Mouse (Mus musculus): ENCODE data around the gene Lrrc26. TPM values are rescaled to one million over a fixed set of nuclear protein-coding genes. Genes with fewer than 3 reads are reported as not detected.

The Lrrc26 gene
- polyA plus RNA-seq, 1 experiment from 2014 or later = 0.30 TPM

DNA sequence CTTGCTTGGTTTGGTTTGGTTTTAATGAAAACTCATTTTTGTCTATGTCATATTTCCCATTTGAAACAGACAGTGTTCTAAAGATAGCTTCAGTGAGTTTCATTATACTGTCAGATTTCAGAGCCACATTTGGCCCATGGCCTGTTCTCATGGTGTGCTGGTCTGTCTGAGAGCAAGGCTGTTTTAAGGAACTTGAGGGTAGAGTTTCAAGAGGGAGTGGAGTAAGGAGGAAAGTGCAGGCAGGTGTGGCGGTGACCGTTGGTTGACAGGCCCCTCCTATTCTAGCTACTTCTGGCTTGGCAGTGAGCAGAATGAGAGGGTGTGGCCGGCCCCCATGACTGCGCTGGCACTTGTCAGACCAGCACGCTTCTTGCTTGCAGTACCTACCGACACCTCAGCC is 48.6 kb downstream of the Lrrc26 start:
- Histone ChIP-seq H3K4me3 (replicated peaks; ENCODE audit: low read depth, low read length) (no peak overlapping the region), H3K4me2 (ENCODE audit: low read length) (no peak overlapping the region), H3K4me1 (ENCODE audit: control insufficient read depth, insufficient read depth, low read length) (peaks cover 5% of the 10 kb centered on the region), H3K27me3 (ENCODE audit: control insufficient read depth, insufficient read depth, low read length) (no peaks in the 10 kb centered on the region), H3K9me3 (ENCODE audit: control insufficient read depth, low read length) (no peaks in the 10 kb centered on the region), H3K9ac (replicated peaks; ENCODE audit: low read length) (no peak overlapping the region), H3K36me3 (ENCODE audit: control insufficient read depth, insufficient read depth, low read length) (peaks cover 90% of the 10 kb centered on the region), H3K27ac (replicated peaks; ENCODE audit: low read depth, low read length) (no peak overlapping the region)
- DNase-seq (no peak), ATAC-seq (ENCODE audit: low FRiP score, low TSS enrichment) (no peak)
- 94% methylated on average over 6 of the region's 6 CpGs for WGBS

Other genes starting within 250 kb of the Lrrc26 start
- gene Nsmf, start 235.6 kb upstream of the Lrrc26 start, polyA plus RNA-seq (2014; fragmentation: Nextera tagmentation; extraction: Ambion mirVana) = 99.3 and 125 TPM in 2 replicates
- not detected in 2 replicates for gene Entpd8, start 209.6 kb upstream of the Lrrc26 start, polyA plus RNA-seq (2014; fragmentation: Nextera tagmentation; extraction: Ambion mirVana)
- not detected in 2 replicates for gene Noxa1, start 194.8 kb upstream of the Lrrc26 start, polyA plus RNA-seq (2014; fragmentation: Nextera tagmentation; extraction: Ambion mirVana)
- gene Nrarp, start 109.2 kb upstream of the Lrrc26 start, polyA plus RNA-seq (2014; fragmentation: Nextera tagmentation; extraction: Ambion mirVana) = 13.0 and 20.8 TPM in 2 replicates
- gene Tor4a, start 93.0 kb upstream of the Lrrc26 start, polyA plus RNA-seq (2014; fragmentation: Nextera tagmentation; extraction: Ambion mirVana) = 0.66 and 1.1 TPM in 2 replicates
- gene Nelfb, start 78.4 kb upstream of the Lrrc26 start, polyA plus RNA-seq (2014; fragmentation: Nextera tagmentation; extraction: Ambion mirVana) = 82.6 and 98.7 TPM in 2 replicates
- gene Stpg3, start 75.3 kb upstream of the Lrrc26 start, polyA plus RNA-seq (2014; fragmentation: Nextera tagmentation; extraction: Ambion mirVana) = 0.16 TPM in 1 of 2 replicates, not detected in the other
- not detected in 2 replicates for gene Fam166a, start 71.2 kb upstream of the Lrrc26 start, polyA plus RNA-seq (2014; fragmentation: Nextera tagmentation; extraction: Ambion mirVana)
- 319 and 339 TPM in 2 replicates for gene Tubb4b, start 65.2 kb upstream of the Lrrc26 start, polyA plus RNA-seq (2014; fragmentation: Nextera tagmentation; extraction: Ambion mirVana)
- gene Slc34a3, start 55.6 kb upstream of the Lrrc26 start, polyA plus RNA-seq (2014; fragmentation: Nextera tagmentation; extraction: Ambion mirVana) = not detected in 2 replicates
- gene Rnf224, start 53.1 kb upstream of the Lrrc26 start, polyA plus RNA-seq (2014; fragmentation: Nextera tagmentation; extraction: Ambion mirVana) = not detected in 2 replicates
- 138 and 147 TPM in 2 replicates for gene Rnf208, start 47.7 kb upstream of the Lrrc26 start, polyA plus RNA-seq (2014; fragmentation: Nextera tagmentation; extraction: Ambion mirVana)
- not detected in 2 replicates for gene Cysrt1, start 47.5 kb upstream of the Lrrc26 start, polyA plus RNA-seq (2014; fragmentation: Nextera tagmentation; extraction: Ambion mirVana)
- gene AL732309.1, start 43.1 kb upstream of the Lrrc26 start, polyA plus RNA-seq (2014; fragmentation: Nextera tagmentation; extraction: Ambion mirVana) = 3.7 and 5.1 TPM in 2 replicates
- gene Tmem203, start 34.5 kb upstream of the Lrrc26 start, polyA plus RNA-seq (2014; fragmentation: Nextera tagmentation; extraction: Ambion mirVana) = 11.3 and 12.9 TPM in 2 replicates
- gene Tprn, start 27.3 kb upstream of the Lrrc26 start, polyA plus RNA-seq (2014; fragmentation: Nextera tagmentation; extraction: Ambion mirVana) = 13.1 and 13.3 TPM in 2 replicates
- 196 TPM in 2 replicates for gene Ssna1, start 17.5 kb upstream of the Lrrc26 start, polyA plus RNA-seq (2014; fragmentation: Nextera tagmentation; extraction: Ambion mirVana)
- gene Anapc2, start 17.4 kb upstream of the Lrrc26 start, polyA plus RNA-seq (2014; fragmentation: Nextera tagmentation; extraction: Ambion mirVana) = 112 and 117 TPM in 2 replicates
- not detected in 2 replicates for gene Tmem210, start 1.8 kb upstream of the Lrrc26 start, polyA plus RNA-seq (2014; fragmentation: Nextera tagmentation; extraction: Ambion mirVana)
- 40.5 and 41.3 TPM in 2 replicates for gene Grin1, start 29.3 kb downstream of the Lrrc26 start, polyA plus RNA-seq (2014; fragmentation: Nextera tagmentation; extraction: Ambion mirVana)
- gene Man1b1, start 42.4 kb downstream of the Lrrc26 start, polyA plus RNA-seq (2014; fragmentation: Nextera tagmentation; extraction: Ambion mirVana) = 71.2 and 78.7 TPM in 2 replicates
- gene Dpp7, start 66.4 kb downstream of the Lrrc26 start, polyA plus RNA-seq (2014; fragmentation: Nextera tagmentation; extraction: Ambion mirVana) = 19.2 and 19.8 TPM in 2 replicates
- 2.6 and 5.3 TPM in 2 replicates for gene Uap1l1, start 75.8 kb downstream of the Lrrc26 start, polyA plus RNA-seq (2014; fragmentation: Nextera tagmentation; extraction: Ambion mirVana)
- gene Sapcd2, start 82.4 kb downstream of the Lrrc26 start, polyA plus RNA-seq (2014; fragmentation: Nextera tagmentation; extraction: Ambion mirVana) = 13.0 and 15.4 TPM in 2 replicates
- 2.0 and 2.1 TPM in 2 replicates for gene Entpd2, start 106.0 kb downstream of the Lrrc26 start, polyA plus RNA-seq (2014; fragmentation: Nextera tagmentation; extraction: Ambion mirVana)
- 374 and 422 TPM in 2 replicates for gene Npdc1, start 109.4 kb downstream of the Lrrc26 start, polyA plus RNA-seq (2014; fragmentation: Nextera tagmentation; extraction: Ambion mirVana)
- gene Fut7, start 133.4 kb downstream of the Lrrc26 start, polyA plus RNA-seq (2014; fragmentation: Nextera tagmentation; extraction: Ambion mirVana) = 0.17 and 0.26 TPM in 2 replicates
- gene Abca2, start 138.8 kb downstream of the Lrrc26 start, polyA plus RNA-seq (2014; fragmentation: Nextera tagmentation; extraction: Ambion mirVana) = 16.9 and 17.7 TPM in 2 replicates
- gene Clic3, start 166.9 kb downstream of the Lrrc26 start, polyA plus RNA-seq (2014; fragmentation: Nextera tagmentation; extraction: Ambion mirVana) = 1.7 and 1.9 TPM in 2 replicates
- 95.4 and 126 TPM in 2 replicates for gene Paxx, start 171.2 kb downstream of the Lrrc26 start, polyA plus RNA-seq (2014; fragmentation: Nextera tagmentation; extraction: Ambion mirVana)
- gene Ptgds, start 180.1 kb downstream of the Lrrc26 start, polyA plus RNA-seq (2014; fragmentation: Nextera tagmentation; extraction: Ambion mirVana) = 3.7 and 71.9 TPM in 2 replicates
- not detected in 2 replicates for gene Lcn12, start 204.0 kb downstream of the Lrrc26 start, polyA plus RNA-seq (2014; fragmentation: Nextera tagmentation; extraction: Ambion mirVana)
- 110 and 117 TPM in 2 replicates for gene Fbxw5, start 210.8 kb downstream of the Lrrc26 start, polyA plus RNA-seq (2014; fragmentation: Nextera tagmentation; extraction: Ambion mirVana)
- gene C8g, start 211.8 kb downstream of the Lrrc26 start, polyA plus RNA-seq (2014; fragmentation: Nextera tagmentation; extraction: Ambion mirVana) = 5.5 and 6.1 TPM in 2 replicates

Measured in midbrain, embryonic 14.5 days (tissue).